In genomic region chr17:74773556-74773955, GRCm38 (mm10) we compare ENCODE assay signal across 23 mouse cellular contexts. TPM values are rescaled to one million over a fixed set of nuclear protein-coding genes. Genes with fewer than 3 reads are reported as not detected.
A peak's percentile ranks its signal among the peaks of the same experiment; 100 is the strongest.
DNase-seq lines count a peak whose midpoint lies in the region; ATAC-seq and TF ChIP-seq lines count a peak whose summit lies in the region.
"Had no signal": no experiment of that assay in that cellular context is flagged by ENCODE, and none has a peak within 500 bp of the region (broad histone marks: within the 10 kb centered on the region; RNA-seq: fewer than 3 reads in every experiment).

No protein-coding gene starts in this region.

- DNase-seq in heart, adult 11 months, result peak; percentile 72
- no peak for DNase-seq in heart, adult 9 months (ENCODE audit: low spot score in 2 of 2)
- DNase-seq in ES-E14 (ENCODE audit: low read depth, low spot score), result peak; percentile 13
- peak; percentile 5 for DNase-seq in ZHBTc4 (ENCODE audit: low read depth, low spot score)
- no peak for DNase-seq in gastrocnemius, postnatal 25 days
- DNase-seq: adrenal gland, adult 8-10 months; adrenal gland, postnatal 14 days; adrenal gland, postnatal 36 days; B cell, adult 2 months; cerebellum, adult 11-12 months; cerebellum, adult 2 months; cerebellum, adult 9-10 months; cerebellum, postnatal 10 days; cerebellum, postnatal 25 days; forebrain, postnatal 0 days had no signal

- peaks cover 5% of the 10 kb centered on the region for H3K36me3 ChIP-seq in ES-E14 (ENCODE audit: control insufficient read depth, insufficient read depth, low read length, poor library complexity, severe bottlenecking)
- H3K36me3 ChIP-seq: embryonic facial prominence, embryonic 12.5 days; forebrain, embryonic 15.5 days had no signal

- H3K27ac ChIP-seq in ES-E14 (ENCODE audit: insufficient read depth, low read depth, low read length, poor library complexity, severe bottlenecking), result peak overlapping the region; percentile 84
- H3K27ac ChIP-seq: embryonic facial prominence, embryonic 10.5 days; embryonic facial prominence, embryonic 12.5 days; forebrain, embryonic 13.5 days; forebrain, embryonic 15.5 days had no signal

- H3K4me3 ChIP-seq in ES-E14 (ENCODE audit: insufficient read depth in 1 of 2, low read depth in 1 of 2, low read length in 2 of 2, poor library complexity in 1 of 2, severe bottlenecking in 1 of 2), result no peak overlapping the region
- H3K4me3 ChIP-seq: embryonic facial prominence, embryonic 10.5 days; embryonic facial prominence, embryonic 12.5 days; forebrain, embryonic 13.5 days; forebrain, embryonic 15.5 days had no signal

- no peak overlapping the region; the same call in 1 of the 2 replicates for H3K9ac ChIP-seq in ES-E14 (ENCODE audit: insufficient read depth, low read depth, low read length, poor library complexity, severe bottlenecking)
- H3K9ac ChIP-seq: embryonic facial prominence, embryonic 12.5 days; forebrain, embryonic 13.5 days; forebrain, embryonic 15.5 days; forebrain, postnatal 0 days had no signal

- no peak for ATAC-seq in CD4-positive, CD25-positive, alpha-beta regulatory T cell, adult 4 months
- ATAC-seq: activated CD4-positive, CD25-positive, alpha-beta regulatory T cell, adult 4 months; forebrain, embryonic 13.5 days; forebrain, embryonic 15.5 days; forebrain, postnatal 0 days; Patski had no signal

- no peaks in the 10 kb centered on the region for H3K9me3 ChIP-seq in ES-E14 (ENCODE audit: control insufficient read depth, insufficient read depth, low read depth, low read length)
- H3K9me3 ChIP-seq: embryonic facial prominence, embryonic 10.5 days; embryonic facial prominence, embryonic 12.5 days; forebrain, embryonic 13.5 days; forebrain, embryonic 15.5 days; G1E had no signal

- in situ Hi-C loops in ES-E14 (cut with MboI; ENCODE audit: low sequenced_read_pairs in 2 of 2, unreplicated experiment in 2 of 2), result no loop called here

- H3K4me1 ChIP-seq in ES-E14 (ENCODE audit: control insufficient read depth in 2 of 2, insufficient read depth in 2 of 2, low read length in 2 of 2, poor library complexity in 1 of 2), result peaks cover 2 to 11% of the 10 kb centered on the region in 2 experiments; a peak in 2 of 4 replicates
- H3K4me1 ChIP-seq: embryonic facial prominence, embryonic 12.5 days; forebrain, embryonic 13.5 days; forebrain, embryonic 15.5 days had no signal

TF ChIP-seq in ES-E14, 5 proteins besides CTCF, POLR2A, EP300 and RAD21:
- TF ChIP-seq ZC3H11A (IDR thresholded peaks at IDR 0.05; ENCODE audit: borderline replicate concordance, low read depth, low read length) (no peak), ZNF384 (IDR thresholded peaks at IDR 0.05; ENCODE audit: low read depth, low read length) (no peak)

RNA-seq across cellular contexts. Expression of gene Ttc27, which starts 56.0 kb away (rescaled TPM):
- total RNA-seq in ES-E14 (2012; rRNA removed), result 50.3 and 52.3 TPM in 2 replicates
- 10 to 100 TPM; 31.0 to 32.6 TPM for polyA plus RNA-seq in CD4-positive, CD25-positive, alpha-beta regulatory T cell, adult 4 months (2017; shearing (Covaris generic))
- total RNA-seq in gastrocnemius, postnatal 25 days (2021), result 10 to 100 TPM in 1 of 2 experiments, 1 to 10 TPM in 1; 9.1 to 12.6 TPM

Comparison
In these comparisons a context has a peak if more than half of its experiments do, and no peak if none do; other contexts are left out.
1. DNase-seq: peak in heart, adult 11 months (single experiment), ES-E14 (single experiment) and ZHBTc4 (single experiment); none in heart, adult 9 months (0 of 2) and gastrocnemius, postnatal 25 days (single experiment).